Mouse (Mus musculus): ENCODE data around the gene Gadd45b.

- no peak for TF ChIP-seq POLR2A (IDR thresholded peaks at IDR 0.05; ENCODE audit: low read depth, low read length)
- no peak for TF ChIP-seq EP300 (IDR thresholded peaks at IDR 0.05; ENCODE audit: low read length)
- no peak for TF ChIP-seq JUND (conservative IDR thresholded peaks at IDR 0.05; ENCODE audit: low read depth, low read length)
- TF ChIP-seq JUN (IDR thresholded peaks at IDR 0.05; ENCODE audit: insufficient read depth, low read depth, low read length) = no peak
Measured at GRCm38 (mm10) chr10:80954843-80955242, 25.0 kb downstream of the Gadd45b start.

Data from CH12.LX (cell line).